Mouse (Mus musculus): ENCODE data around the gene Aldh1a2.

- no peak for TF ChIP-seq CTCF (conservative IDR thresholded peaks at IDR 0.05; ENCODE audit: insufficient read depth, insufficient read length, low read depth, low read length)
- no peak for TF ChIP-seq POLR2A (IDR thresholded peaks at IDR 0.05; ENCODE audit: low read depth, low read length)
Measured at GRCm38 (mm10) chr9:71340116-71340515, 124.5 kb downstream of the Aldh1a2 start.

Data from kidney, adult 2 months (tissue).